Mouse (Mus musculus): ENCODE results near the gene Gm11983.

DNA sequence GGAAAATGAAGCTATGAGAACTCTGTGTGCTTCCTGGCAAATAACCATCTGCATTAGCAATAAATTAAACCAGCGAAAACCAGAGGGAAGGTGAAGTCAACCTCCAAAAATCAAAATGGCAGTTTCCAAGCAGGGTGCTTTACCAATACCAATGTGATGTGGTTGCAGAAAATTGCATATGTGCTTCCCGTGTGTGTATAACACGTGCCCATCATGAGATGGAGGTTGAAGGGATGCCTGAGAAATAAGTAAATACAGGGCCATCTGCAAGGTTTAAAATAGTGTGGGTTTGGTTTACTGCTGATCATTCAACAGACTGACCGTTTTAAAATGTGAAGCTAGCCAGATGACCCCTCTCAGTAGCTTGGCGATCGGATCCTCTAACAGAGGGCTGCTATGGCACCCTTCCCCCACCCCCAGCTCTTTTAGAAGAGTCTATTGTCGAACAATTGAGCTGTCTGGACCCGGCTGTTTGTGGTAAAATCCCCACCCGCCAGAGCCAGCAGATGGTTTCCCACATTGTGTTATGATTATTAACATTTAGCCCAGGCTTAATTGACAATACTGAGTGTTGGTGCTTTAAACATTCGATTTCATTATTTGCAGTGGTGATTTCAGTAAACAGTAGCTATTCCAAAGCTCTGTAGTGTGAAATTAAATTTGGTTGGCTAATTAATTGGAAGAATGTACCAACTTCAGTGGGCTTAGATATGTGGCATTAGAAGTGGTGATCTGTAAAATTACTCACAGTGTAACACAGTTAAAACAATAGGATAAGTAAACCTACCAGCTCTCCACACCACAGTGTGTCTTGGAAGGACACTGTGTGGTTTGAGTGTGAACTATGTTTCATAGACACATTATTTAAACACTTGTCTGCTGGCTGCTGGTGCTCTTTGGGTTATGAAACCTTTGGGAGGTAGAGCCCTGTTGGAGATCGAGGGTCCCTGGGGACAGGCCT is 22.7 kb upstream of the Gm11983 start:
- TF ChIP-seq CTCF (IDR thresholded peaks at IDR 0.05; ENCODE audit: low read depth, low read length), result no peak
- no peak for TF ChIP-seq POLR2A (IDR thresholded peaks at IDR 0.05; ENCODE audit: insufficient read depth, low read length)
- TF ChIP-seq EP300 (IDR thresholded peaks at IDR 0.05; ENCODE audit: insufficient read depth, low read depth, low read length), result no peak

All from ES-Bruce4 (cell line).